Comparison of ENCODE assay signal across 9 mouse cellular contexts in the genomic region with DNA sequence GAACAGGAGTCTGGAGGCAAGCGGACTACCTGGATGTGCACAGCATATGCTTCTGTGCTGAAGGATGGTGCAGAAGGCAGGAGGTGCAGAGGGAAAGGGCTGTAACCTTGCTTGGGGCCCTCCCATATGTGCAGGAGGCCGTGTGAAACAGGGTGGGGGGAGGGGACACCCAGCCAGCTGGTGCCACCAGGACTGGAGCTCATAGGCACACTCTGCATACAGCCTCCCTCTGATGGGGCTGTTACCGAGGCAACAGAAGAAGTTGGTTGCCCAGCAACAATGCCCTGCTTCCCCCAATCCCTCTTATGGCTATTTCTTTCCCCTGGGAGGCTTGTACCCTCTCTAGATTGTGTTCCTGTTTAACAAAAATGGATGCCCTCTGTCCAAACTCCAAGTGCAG. TPM values are rescaled to one million over a fixed set of nuclear protein-coding genes. Genes with fewer than 3 reads are reported as not detected.
A peak's percentile ranks its signal among the peaks of the same experiment; 100 is the strongest.
DNase-seq lines count a peak whose midpoint lies in the region; ATAC-seq lines count a peak whose summit lies in the region.
"Had no signal": no experiment of that assay in that cellular context is flagged by ENCODE, and none has a peak within 500 bp of the region (broad histone marks: within the 10 kb centered on the region; RNA-seq: fewer than 3 reads in every experiment).

No protein-coding gene starts in this region.

- no peak overlapping the region for H3K4me2 ChIP-seq in hindbrain, embryonic 15.5 days
- H3K4me2 ChIP-seq in liver, embryonic 11.5 days: no peak overlapping the region

- no peaks in the 10 kb centered on the region for H3K27me3 ChIP-seq in hindbrain, embryonic 15.5 days
- H3K27me3 ChIP-seq in midbrain, embryonic 10.5 days (ENCODE audit: low read depth, poor library complexity, severe bottlenecking): no peaks in the 10 kb centered on the region
- H3K27me3 ChIP-seq in liver, embryonic 11.5 days (replicated peaks; ENCODE audit: control insufficient read depth, insufficient read depth, low read length): no peaks in the 10 kb centered on the region

- H3K4me3 ChIP-seq in hindbrain, embryonic 15.5 days: no peak overlapping the region
- H3K4me3 ChIP-seq in midbrain, embryonic 10.5 days: no peak overlapping the region
- H3K4me3 ChIP-seq in liver, embryonic 11.5 days (ENCODE audit: low read depth, low read length): no peak overlapping the region

- ATAC-seq in hindbrain, embryonic 15.5 days (ENCODE audit: low FRiP score, low read depth): peak; percentile 74
- no peak for ATAC-seq in liver, embryonic 11.5 days (replicated peaks; ENCODE audit: low FRiP score)

- peaks cover 16% of the 10 kb centered on the region for H3K4me1 ChIP-seq in hindbrain, embryonic 15.5 days (replicated peaks)
- H3K4me1 ChIP-seq in midbrain, embryonic 10.5 days: peaks cover 23% of the 10 kb centered on the region
- H3K4me1 ChIP-seq in liver, embryonic 11.5 days (replicated peaks; ENCODE audit: control insufficient read depth, insufficient read depth, low read length): no peaks in the 10 kb centered on the region

- no peaks in the 10 kb centered on the region for H3K9me3 ChIP-seq in hindbrain, embryonic 15.5 days
- H3K9me3 ChIP-seq in midbrain, embryonic 10.5 days (replicated peaks): no peaks in the 10 kb centered on the region
- no peaks in the 10 kb centered on the region for H3K9me3 ChIP-seq in liver, embryonic 11.5 days (ENCODE audit: control insufficient read depth, low read length)

- WGBS in hindbrain, embryonic 15.5 days: 22% methylated on average over 3 of the region's 3 CpGs
- WGBS in midbrain, embryonic 10.5 days: 41% methylated on average over 3 of the region's 3 CpGs
- 54% methylated on average over 3 of the region's 3 CpGs for WGBS in liver, embryonic 11.5 days

- H3K27ac ChIP-seq in hindbrain, embryonic 15.5 days (replicated peaks): no peak overlapping the region
- peak overlapping the region; percentile 74 for H3K27ac ChIP-seq in midbrain, embryonic 10.5 days (replicated peaks)
- H3K27ac ChIP-seq in liver, embryonic 11.5 days (ENCODE audit: low read depth, low read length): no peak overlapping the region

- H3K9ac ChIP-seq in hindbrain, embryonic 15.5 days: no peak overlapping the region
- no peak overlapping the region for H3K9ac ChIP-seq in liver, embryonic 11.5 days (ENCODE audit: low read depth, low read length)

- DNase-seq in embryo, embryonic 11 days: peak; percentile 55
- DNase-seq in embryo, embryonic 9.5 days (ENCODE audit: extremely low spot score): no peak
- DNase-seq in midbrain, embryonic 10.5 days (ENCODE audit: low spot score): peak; percentile 57
- DNase-seq in right cerebral cortex, postnatal 25 days: peak; percentile 72
- DNase-seq in heart, adult 9 months (ENCODE audit: low spot score in 2 of 2): no peak
- DNase-seq in T-cell, adult 2 months (ENCODE audit: low spot score): no peak
- DNase-seq in liver, embryonic 11.5 days (ENCODE audit: low spot score): no peak
- DNase-seq: lung, postnatal 10 days had no signal

- no peaks in the 10 kb centered on the region for H3K36me3 ChIP-seq in hindbrain, embryonic 15.5 days
- H3K36me3 ChIP-seq in midbrain, embryonic 10.5 days: no peaks in the 10 kb centered on the region
- no peaks in the 10 kb centered on the region for H3K36me3 ChIP-seq in liver, embryonic 11.5 days (ENCODE audit: control insufficient read depth, insufficient read depth, low read length)

RNA-seq across cellular contexts. Expression of a gene that starts 17.8 kb away (rescaled TPM):
- polyA plus RNA-seq in hindbrain, embryonic 15.5 days (2015; fragmentation: Nextera tagmentation; extraction: Ambion mirVana): 39.1 and 48.3 TPM in 2 replicates
- 12.8 and 16.2 TPM in 2 replicates for polyA plus RNA-seq in midbrain, embryonic 10.5 days (2016; fragmentation: Nextera tagmentation; extraction: Ambion mirVana)
- 4.5 and 4.8 TPM in 2 replicates for polyA plus RNA-seq in liver, embryonic 11.5 days (2014; fragmentation: Nextera tagmentation; extraction: Ambion mirVana)

Comparison
In these comparisons a context has a peak if more than half of its experiments do, and no peak if none do; other contexts are left out.
1. DNase-seq: peak in embryo, embryonic 11 days (single experiment), midbrain, embryonic 10.5 days (single experiment) and right cerebral cortex, postnatal 25 days (single experiment); none in embryo, embryonic 9.5 days (single experiment), heart, adult 9 months (0 of 2), T-cell, adult 2 months (single experiment) and liver, embryonic 11.5 days (single experiment).